Mouse (Mus musculus) erythroblast, embryonic 14.5 days (primary cell): ENCODE results near the gene Guk1.

Experiments
- GATA1 ChIP-seq: IDR thresholded peaks from 2 replicates; pipeline ENCODE4 v1.6.1; 2012; ENCODE audit warnings: low read length, inconsistent platforms, mixed read lengths
- TAL1 ChIP-seq: IDR thresholded peaks from 3 replicates; pipeline ENCODE4 v1.6.1; 2012; ENCODE audit warnings: low read length, inconsistent platforms, mixed read lengths

GRCm38 (mm10) chr11:59239428-59239785, 47.4 kb upstream of the Guk1 start:
- TF ChIP-seq TAL1 = no peak
- no peak for TF ChIP-seq GATA1
